Mouse (Mus musculus): ENCODE measurements around the gene Rgs13.

Gene Rgs13

DNA sequence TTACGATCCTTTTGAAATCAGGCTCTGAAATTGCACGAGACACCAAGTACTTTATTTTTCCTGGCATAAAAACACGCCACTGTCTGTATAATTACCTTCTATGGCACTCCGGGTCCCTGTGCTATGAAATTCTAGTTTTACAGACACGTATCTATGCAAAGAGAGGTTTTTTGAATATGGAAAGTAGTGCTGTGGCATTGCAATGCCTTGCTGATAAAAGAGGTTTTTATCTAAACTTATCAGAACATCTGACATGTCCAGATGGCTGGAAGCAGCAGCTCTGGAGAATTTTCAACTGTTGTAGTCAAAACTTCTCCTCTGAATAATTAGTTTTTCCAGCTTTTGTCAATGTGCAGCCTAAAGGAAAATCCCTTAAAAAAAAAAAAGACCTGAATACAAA is at the start of gene Rgs13:
Gene Rgs13, minus strand, starts transcription at position 207 of the 400 bp plus-strand sequence.
- peak; percentile 16 to 22 for DNase-seq

GRCm38 (mm10) chr1:144215230-144215629 is 38.1 kb upstream of the Rgs13 start:
- no peak for DNase-seq

DNA sequence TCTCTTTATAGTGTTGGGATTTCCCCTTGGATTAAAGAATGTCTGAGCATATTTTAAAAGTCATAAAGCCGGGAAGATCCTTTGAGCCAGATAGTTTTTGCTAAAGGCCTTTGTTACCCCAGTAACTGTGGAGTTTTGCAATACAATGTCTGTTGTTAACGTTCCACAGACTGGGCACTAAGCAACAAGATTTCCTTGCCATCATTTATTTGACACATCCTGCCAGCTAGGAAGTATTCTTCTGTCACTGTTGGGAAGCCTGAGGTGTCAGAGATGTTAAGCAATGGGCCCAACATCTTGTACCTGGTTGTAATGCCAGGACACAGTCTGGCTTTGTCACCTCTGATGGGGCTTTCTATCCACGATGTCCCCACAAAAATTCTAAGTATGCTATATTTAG is 33.7 kb upstream of the Rgs13 start:
- no peak for DNase-seq

- no peak for DNase-seq
Measured at GRCm38 (mm10) chr1:144206281-144207061, 29.3 kb upstream of the Rgs13 start.

- no peak for DNase-seq
Measured at GRCm38 (mm10) chr1:144204766-144205165, 27.6 kb upstream of the Rgs13 start.

- no peak for DNase-seq
Measured at GRCm38 (mm10) chr1:144202939-144203338, 25.8 kb upstream of the Rgs13 start.

DNA sequence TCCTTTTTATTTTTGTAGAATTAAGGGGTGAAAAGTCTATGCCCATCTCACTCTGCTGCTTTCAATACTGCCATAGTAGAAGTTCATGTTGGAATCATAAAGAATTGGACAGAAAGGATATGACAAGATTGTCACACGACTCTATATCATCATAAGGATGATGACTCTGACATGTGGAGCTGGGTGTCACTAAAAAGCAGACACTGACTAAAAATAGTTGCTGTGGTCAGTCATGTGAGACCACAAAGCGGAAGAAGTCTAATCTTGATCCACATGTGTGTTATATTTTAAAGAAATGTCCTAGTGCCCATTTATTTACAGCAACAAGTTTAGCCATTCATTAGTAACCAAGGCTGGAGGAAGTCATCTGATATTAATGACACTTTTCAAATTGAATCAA is 23.3 kb upstream of the Rgs13 start:
- no peak for DNase-seq

DNA sequence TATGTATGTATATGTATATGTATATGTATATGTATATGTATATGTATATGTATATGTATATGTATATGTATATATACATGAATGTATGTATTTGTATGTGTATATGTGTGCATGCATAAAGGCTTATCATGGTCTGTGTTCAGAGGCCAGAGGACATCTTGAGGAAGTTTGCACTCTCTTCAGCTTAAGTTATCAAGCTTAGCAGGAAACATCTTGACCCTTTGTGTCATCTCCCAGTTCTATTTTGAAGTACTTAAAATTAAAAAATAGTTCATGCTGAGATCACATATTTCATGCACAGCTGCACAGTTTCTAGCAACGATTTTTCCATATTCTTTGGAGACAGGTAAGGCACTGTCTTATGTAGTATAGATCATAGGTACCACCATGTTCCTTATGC is 22.4 kb upstream of the Rgs13 start:
- no peak for DNase-seq

DNA sequence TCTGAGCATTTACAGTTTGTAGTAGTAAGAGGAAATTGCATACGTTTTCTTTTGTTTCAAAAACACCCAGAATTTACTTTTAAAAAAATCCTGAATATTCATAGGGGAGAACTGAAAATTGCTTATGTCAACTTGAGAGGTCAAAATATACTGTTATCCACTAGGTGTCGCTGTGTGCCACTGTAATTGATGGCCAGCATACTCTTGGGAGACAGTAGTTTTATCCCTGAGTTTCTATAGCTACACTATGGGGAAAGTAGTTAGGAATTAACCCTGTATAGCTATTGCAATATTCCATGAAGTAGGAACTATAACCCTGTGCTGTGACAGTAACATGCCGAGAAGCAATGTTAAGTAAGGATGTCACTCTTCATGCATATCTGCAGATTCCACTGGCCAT is 20.5 kb upstream of the Rgs13 start:
- DNase-seq = peak; percentile 63 to 76

- no peak for DNase-seq
Measured at GRCm38 (mm10) chr1:144186655-144187396, 9.7 kb upstream of the Rgs13 start.

DNA sequence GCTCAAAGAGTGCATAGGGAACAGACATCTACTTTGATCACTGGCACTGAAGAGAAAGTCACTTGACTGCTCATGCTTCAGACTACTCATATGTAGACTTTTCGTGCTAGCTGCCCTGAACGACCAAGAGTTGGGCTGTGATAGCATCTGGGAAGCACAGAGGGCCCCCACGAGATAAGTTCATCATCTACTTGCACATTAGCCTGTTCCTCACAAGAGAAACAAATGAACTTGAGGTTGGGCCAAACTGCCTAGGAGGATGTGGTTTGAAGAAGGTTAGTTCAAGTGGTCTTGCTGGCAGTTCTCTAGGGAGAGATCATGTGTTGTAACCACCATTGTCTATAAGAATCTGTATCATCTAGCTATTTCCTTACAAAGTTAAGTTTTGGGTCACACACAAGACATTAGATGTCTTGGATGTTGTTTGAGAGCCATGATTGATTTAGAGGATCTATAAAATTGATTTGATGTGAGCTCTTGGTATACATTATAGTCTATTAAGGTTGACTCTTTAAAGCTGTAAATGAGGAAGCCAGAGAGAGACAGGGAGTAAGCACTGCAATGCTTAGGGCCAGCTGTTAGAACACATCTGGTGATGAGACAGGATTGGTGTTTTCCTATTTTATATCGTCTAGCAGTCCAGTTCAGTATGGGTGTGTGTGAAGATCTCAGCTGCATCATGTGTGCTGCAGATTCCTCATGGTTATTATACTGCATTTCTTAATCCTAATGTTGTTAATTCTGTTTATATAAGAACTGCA is 8.0 kb upstream of the Rgs13 start:
- no peak for DNase-seq

DNA sequence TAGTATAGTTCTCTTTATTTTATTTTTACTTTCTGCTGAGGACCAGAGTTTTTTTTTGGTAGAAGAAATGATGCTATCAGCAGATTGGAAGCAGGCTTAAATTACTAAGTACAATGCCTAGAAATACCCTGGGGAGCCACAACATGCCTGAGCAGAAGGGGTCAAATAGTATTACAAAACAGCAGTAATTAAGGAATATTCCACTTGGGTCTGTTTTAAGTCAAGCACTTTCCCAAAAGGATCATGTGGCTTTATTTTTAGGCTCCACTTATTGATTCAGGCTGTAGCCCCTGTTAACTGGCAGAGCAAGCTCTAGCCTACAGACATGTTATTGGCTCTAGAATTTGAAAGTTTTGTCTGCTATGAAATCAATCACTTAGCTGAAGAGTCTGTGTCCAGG is 6.5 kb upstream of the Rgs13 start:
- DNase-seq = no peak

- DNase-seq = no peak
Measured at GRCm38 (mm10) chr1:144179559-144179958, 2.4 kb upstream of the Rgs13 start.

GRCm38 (mm10) chr1:144178281-144178957 is 1.2 kb upstream of the Rgs13 start:
- DNase-seq = no peak

GRCm38 (mm10) chr1:144177620-144178019 is 448 bp upstream of the Rgs13 start:
- DNase-seq = no peak

DNA sequence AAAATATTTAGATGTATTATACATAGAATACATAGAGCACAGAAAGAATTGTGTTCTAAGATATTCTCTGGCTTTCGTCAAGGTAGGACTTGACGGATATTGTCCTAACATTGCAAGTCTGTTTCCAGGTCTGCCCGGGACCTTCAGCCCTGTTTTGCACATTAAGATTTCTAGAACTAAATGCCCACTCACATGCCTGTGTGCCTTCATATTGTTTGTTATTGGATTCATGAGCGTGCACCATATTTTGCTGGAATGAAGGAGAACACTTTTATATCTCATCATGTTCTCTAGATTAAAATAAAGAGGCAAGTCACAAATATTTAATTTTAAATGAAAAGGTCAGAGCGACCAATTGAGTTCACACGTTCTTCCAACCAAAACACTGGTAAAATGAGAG is 2.4 kb downstream of the Rgs13 start:
- DNase-seq = no peak

- DNase-seq = no peak
Measured at GRCm38 (mm10) chr1:144173568-144174036, 3.6 kb downstream of the Rgs13 start.

GRCm38 (mm10) chr1:144168921-144169320 is 8.3 kb downstream of the Rgs13 start:
- DNase-seq = no peak

- no peak for DNase-seq
Measured at GRCm38 (mm10) chr1:144167761-144168160, 9.4 kb downstream of the Rgs13 start.

GRCm38 (mm10) chr1:144166897-144167296 is 10.3 kb downstream of the Rgs13 start:
- DNase-seq = no peak

GRCm38 (mm10) chr1:144166275-144166674 is 10.9 kb downstream of the Rgs13 start:
- no peak for DNase-seq

DNA sequence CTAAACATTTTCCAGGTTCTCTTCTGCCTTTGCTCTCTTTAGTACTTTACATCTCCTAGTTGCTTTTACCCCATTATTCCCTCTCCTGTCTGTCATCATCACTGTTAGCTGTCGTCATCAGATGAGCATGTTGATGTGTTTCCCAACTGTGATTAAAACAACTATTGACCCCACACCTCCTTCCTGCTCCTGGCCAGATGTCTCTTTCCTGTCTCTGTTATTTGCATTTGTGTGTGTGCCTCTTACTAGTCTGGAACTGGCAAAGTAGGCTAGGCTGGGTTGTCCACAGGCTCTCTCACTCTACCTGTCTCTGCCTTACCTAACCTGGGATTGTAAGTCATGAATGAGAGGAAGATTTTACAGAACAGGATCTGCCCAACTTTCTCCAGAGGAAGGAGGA is 24.6 kb downstream of the Rgs13 start:
- DNase-seq = no peak

DNA sequence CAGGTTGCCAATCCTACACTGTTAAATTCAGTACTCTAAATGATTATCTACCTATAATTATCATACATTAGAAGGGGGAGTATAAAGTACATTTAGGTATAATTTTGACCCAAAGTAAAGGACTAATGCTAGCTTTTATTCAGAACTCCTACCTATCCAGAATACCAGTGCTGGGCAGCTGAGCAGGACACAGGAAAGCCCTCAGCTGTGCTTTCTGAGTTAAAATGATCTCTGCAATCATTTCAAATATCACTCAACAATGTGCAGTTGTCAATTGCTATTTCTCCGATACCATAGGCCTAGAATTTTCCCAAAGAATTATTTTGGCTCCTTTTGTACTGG is 25.0 kb downstream of the Rgs13 start:
- no peak for DNase-seq
